Mouse (Mus musculus) midbrain, postnatal 0 days (tissue): ENCODE measurements around the gene Slc25a39. TPM values are rescaled to one million over a fixed set of nuclear protein-coding genes. Genes with fewer than 3 reads are reported as not detected.

Source experiments
- ATAC-seq: fragments of 200-750 bp; cut with Nextera tagmentation; 2 replicates; pipeline ENCODE4 v1.8.0; 2017; ENCODE audit warnings: moderate number of reproducible peaks, mild to moderate bottlenecking, moderate TSS enrichment, moderate library complexity; ENCODE audit not compliant: low FRiP score
- DNase-seq: peaks from one replicate; pipeline ENCODE4 v3.0.0-alpha.2; 2015; ENCODE audit warnings: low spot score
- H3K27ac ChIP-seq: fragments of 300-500 bp; sonication (generic); 2 replicates; pipeline ENCODE4 v1.5.1; 2014; ENCODE audit warnings: low read depth, mild to moderate bottlenecking, low read length, mixed read lengths
- H3K27me3 ChIP-seq: fragments of 300-500 bp; sonication (generic); 2 replicates; pipeline ENCODE4 v1.6.1; 2014; ENCODE audit warnings: low read length, control low read depth, mixed read lengths; ENCODE audit not compliant: insufficient read depth
- H3K36me3 ChIP-seq: fragments of 300-500 bp; sonication (generic); 2 replicates; pipeline ENCODE4 v1.6.1; 2014; ENCODE audit warnings: low read length, control low read depth, mixed read lengths; ENCODE audit not compliant: insufficient read depth
- H3K4me1 ChIP-seq: fragments of 300-500 bp; sonication (generic); 2 replicates; pipeline ENCODE4 v1.6.1; 2014; ENCODE audit warnings: mild to moderate bottlenecking, control low read depth, antibody characterized with exemption, low read length, mixed read lengths; ENCODE audit not compliant: insufficient read depth
- H3K4me2 ChIP-seq: fragments of 300-500 bp; sonication (generic); 2 replicates; pipeline ENCODE4 v1.6.1; 2014; ENCODE audit warnings: low read depth, mild to moderate bottlenecking, low read length, mixed read lengths; ENCODE audit not compliant: poor library complexity, severe bottlenecking
- H3K4me3 ChIP-seq: fragments of 300-500 bp; sonication (generic); 2 replicates; pipeline ENCODE4 v1.5.1; 2014; ENCODE audit warnings: low read depth, mild to moderate bottlenecking, low read length, moderate library complexity
- H3K9ac ChIP-seq: fragments of 300-500 bp; sonication (generic); replicated peaks from 2 replicates; pipeline ENCODE4 v1.6.1; 2014; ENCODE audit warnings: mild to moderate bottlenecking, low read length, moderate library complexity, mixed read lengths; ENCODE audit not compliant: poor library complexity, severe bottlenecking
- H3K9me3 ChIP-seq: fragments of 300-500 bp; sonication (generic); 2 replicates; pipeline ENCODE4 v1.6.1; 2016; ENCODE audit warnings: low read length, control low read depth
- CTCF ChIP-seq: IDR thresholded peaks from 2 replicates; pipeline ENCODE4 v1.5.1; 2016; ENCODE audit warnings: antibody characterized with exemption, mild to moderate bottlenecking
- WGBS: fragments of 180-500 bp; shearing (Covaris S2); extraction: QIAGEN DNeasy Blood & Tissue Kit; methylation state at CpG from one replicate; pipeline ENCODE4 v1.1.7; 2014; 5-methylcytosine and 5-hydroxymethylcytosine counted together
- polyA plus RNA-seq: library from polyadenylated mRNA; unstranded; fragments of >200 nt; fragmentation: Nextera tagmentation; extraction: Ambion mirVana; gene quantifications from 2 replicates; pipeline ENCODE4 v1.2.1, GENCODE M21; 2015
- total RNA-seq: library from RNA; depleted of rRNA; stranded (reverse); fragments of >200 nt; gene quantifications from 2 replicates; pipeline ENCODE4 v1.2.3, GENCODE M21; 2014

The Slc25a39 gene
- total and polyA plus RNA-seq, 2 experiments from 2014 or later: 132 to 176 TPM

- no peak overlapping the region for H3K4me3 ChIP-seq
- ATAC-seq (no peak), DNase-seq (no peak)
- no peaks in the 10 kb centered on the region for H3K36me3 ChIP-seq
- no peak overlapping the region for H3K9ac ChIP-seq
- no peak overlapping the region for H3K27ac ChIP-seq
- H3K27me3 ChIP-seq: no peaks in the 10 kb centered on the region
- TF ChIP-seq CTCF: no peak
- H3K4me1 ChIP-seq: no peaks in the 10 kb centered on the region; the same call in 1 of the 2 replicates
- peak overlapping the region; percentile 23 for H3K4me2 ChIP-seq
- 11% methylated on average over 23 of the region's 23 CpGs for WGBS
- H3K9me3 ChIP-seq: no peaks in the 10 kb centered on the region
Measured at GRCm38 (mm10) chr11:102375196-102376173, 32.3 kb downstream of the Slc25a39 start.

GRCm38 (mm10) chr11:102374108-102374725, 33.5 kb downstream of the Slc25a39 start:
- no peaks in the 10 kb centered on the region; the same call in 1 of the 2 replicates for H3K4me1 ChIP-seq
- 73% methylated on average over 7 of the region's 7 CpGs for WGBS
- ATAC-seq: no peak

GRCm38 (mm10) chr11:102373646-102374045, 34.1 kb downstream of the Slc25a39 start:
- 28% methylated on average over 2 of the region's 2 CpGs for WGBS

More at GRCm38 (mm10) chr11:102374108-102374725, 33.5 kb downstream of the Slc25a39 start:
- no peaks in the 10 kb centered on the region for H3K36me3 ChIP-seq
- no peak for TF ChIP-seq CTCF
- no peak for DNase-seq
- no peaks in the 10 kb centered on the region for H3K9me3 ChIP-seq
- H3K27ac ChIP-seq: no peak overlapping the region
- H3K4me2 ChIP-seq: no peak overlapping the region
- H3K27me3 ChIP-seq: no peaks in the 10 kb centered on the region
- H3K4me3 ChIP-seq: no peak overlapping the region
- no peak overlapping the region for H3K9ac ChIP-seq

GRCm38 (mm10) chr11:102372936-102373335, 34.8 kb downstream of the Slc25a39 start:
- DNase-seq (no peak), ATAC-seq (no peak)
- no peak for TF ChIP-seq CTCF
- Histone ChIP-seq H3K9ac (no peak overlapping the region), H3K27ac (no peak overlapping the region), H3K36me3 (no peaks in the 10 kb centered on the region), H3K4me1 (no peaks in the 10 kb centered on the region; the same call in 1 of the 2 replicates), H3K9me3 (no peaks in the 10 kb centered on the region), H3K27me3 (no peaks in the 10 kb centered on the region), H3K4me3 (no peak overlapping the region), H3K4me2 (no peak overlapping the region)
- WGBS: 37% methylated on average over 14 of the region's 14 CpGs

More at GRCm38 (mm10) chr11:102373646-102374045, 34.1 kb downstream of the Slc25a39 start:
- no peaks in the 10 kb centered on the region for H3K27me3 ChIP-seq
- no peaks in the 10 kb centered on the region for H3K9me3 ChIP-seq
- H3K27ac ChIP-seq: no peak overlapping the region
- ATAC-seq (no peak), DNase-seq (no peak)
- H3K4me1 ChIP-seq: no peaks in the 10 kb centered on the region; the same call in 1 of the 2 replicates
- no peak for TF ChIP-seq CTCF
- no peak overlapping the region for H3K9ac ChIP-seq
- no peak overlapping the region for H3K4me2 ChIP-seq
- no peaks in the 10 kb centered on the region for H3K36me3 ChIP-seq
- no peak overlapping the region for H3K4me3 ChIP-seq

- H3K9ac ChIP-seq: no peak overlapping the region
- WGBS: 89% methylated on average over 12 of the region's 12 CpGs
- no peaks in the 10 kb centered on the region for H3K27me3 ChIP-seq
- H3K27ac ChIP-seq: no peak overlapping the region
- H3K36me3 ChIP-seq: no peaks in the 10 kb centered on the region
- no peak overlapping the region for H3K4me3 ChIP-seq
- H3K9me3 ChIP-seq: no peaks in the 10 kb centered on the region
- no peak for DNase-seq
- no peak overlapping the region for H3K4me2 ChIP-seq
- no peak for ATAC-seq
- no peak for TF ChIP-seq CTCF
- no peaks in the 10 kb centered on the region; the same call in 1 of the 2 replicates for H3K4me1 ChIP-seq
Measured at GRCm38 (mm10) chr11:102371926-102372685, 35.6 kb downstream of the Slc25a39 start.
